Mouse (Mus musculus) stomach, embryonic 16.5 days (tissue): Measurements from ENCODE around the gene Pf4. TPM values are rescaled to one million over a fixed set of nuclear protein-coding genes. Genes with fewer than 3 reads are reported as not detected.

ENCODE experiments used
- ATAC-seq: fragments of 200-750 bp; cut with Nextera tagmentation; 2 replicates; pipeline ENCODE4 v1.8.0; 2017; ENCODE audit warnings: moderate number of reproducible peaks, moderate TSS enrichment; ENCODE audit not compliant: insufficient read depth, low FRiP score
- H3K27ac ChIP-seq: fragments of 300-500 bp; sonication (generic); 2 replicates; pipeline ENCODE4 v1.5.1; 2014; ENCODE audit warnings: low read length
- H3K27me3 ChIP-seq: fragments of 300-500 bp; sonication (generic); 2 replicates; pipeline ENCODE4 v1.6.1; 2014; ENCODE audit warnings: low read length, control low read depth, mixed read lengths; ENCODE audit not compliant: control insufficient read depth, insufficient read depth
- H3K36me3 ChIP-seq: fragments of 300-500 bp; sonication (generic); 2 replicates; pipeline ENCODE4 v1.6.1; 2014; ENCODE audit warnings: low read length; ENCODE audit not compliant: control insufficient read depth, insufficient read depth
- H3K4me1 ChIP-seq: fragments of 300-500 bp; sonication (generic); 2 replicates; pipeline ENCODE4 v1.6.1; 2014; ENCODE audit warnings: low read length, control low read depth, mixed read lengths; ENCODE audit not compliant: control insufficient read depth, insufficient read depth
- H3K4me2 ChIP-seq: fragments of 300-500 bp; sonication (generic); 2 replicates; pipeline ENCODE4 v1.6.1; 2014; ENCODE audit warnings: low read depth, low read length, mixed read lengths
- H3K4me3 ChIP-seq: fragments of 300-500 bp; sonication (generic); replicated peaks from 2 replicates; pipeline ENCODE4 v1.5.1; 2014; ENCODE audit warnings: mild to moderate bottlenecking, low read length
- H3K9ac ChIP-seq: fragments of 300-500 bp; sonication (generic); 2 replicates; pipeline ENCODE4 v1.6.1; 2014; ENCODE audit warnings: low read length
- H3K9me3 ChIP-seq: fragments of 300-500 bp; sonication (generic); replicated peaks from 2 replicates; pipeline ENCODE4 v1.6.1; 2016; ENCODE audit warnings: low read length, control low read depth; ENCODE audit not compliant: control insufficient read depth
- WGBS: fragments of 180-500 bp; shearing (Covaris S2); extraction: QIAGEN DNeasy Blood & Tissue Kit; methylation state at CpG from one replicate; pipeline ENCODE4 v1.1.7; 2014; 5-methylcytosine and 5-hydroxymethylcytosine counted together
- polyA plus RNA-seq: library from polyadenylated mRNA; unstranded; fragments of >200 nt; fragmentation: Nextera tagmentation; extraction: Ambion mirVana; gene quantifications from 2 replicates; pipeline ENCODE4 v1.2.1, GENCODE M21; 2015

Pf4 gene
- polyA plus RNA-seq, 1 experiment from 2014 or later: 96.2 TPM

DNA sequence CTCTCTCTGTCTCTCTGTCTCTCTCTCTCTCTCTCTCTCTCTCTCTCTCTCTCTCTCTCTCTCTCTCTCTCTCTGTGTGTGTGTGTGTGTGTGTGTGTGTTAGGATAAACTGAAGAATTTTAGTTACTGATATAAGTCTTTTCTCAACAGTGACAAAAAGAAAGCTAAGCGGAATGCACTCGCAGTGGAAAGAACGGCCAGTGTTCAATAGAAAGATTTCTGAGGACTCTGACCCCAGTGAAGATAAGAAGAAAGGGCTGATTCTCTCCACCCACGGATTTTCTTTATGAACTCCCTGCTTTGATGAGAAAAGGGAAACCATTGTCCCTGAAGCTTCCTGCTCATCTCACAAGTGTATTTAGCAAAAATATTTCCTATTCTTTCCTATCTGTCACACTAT lies 11.9 kb upstream of the Pf4 start:
- no peak for ATAC-seq
- WGBS: 34% methylated on average over 4 of the region's 4 CpGs

DNA sequence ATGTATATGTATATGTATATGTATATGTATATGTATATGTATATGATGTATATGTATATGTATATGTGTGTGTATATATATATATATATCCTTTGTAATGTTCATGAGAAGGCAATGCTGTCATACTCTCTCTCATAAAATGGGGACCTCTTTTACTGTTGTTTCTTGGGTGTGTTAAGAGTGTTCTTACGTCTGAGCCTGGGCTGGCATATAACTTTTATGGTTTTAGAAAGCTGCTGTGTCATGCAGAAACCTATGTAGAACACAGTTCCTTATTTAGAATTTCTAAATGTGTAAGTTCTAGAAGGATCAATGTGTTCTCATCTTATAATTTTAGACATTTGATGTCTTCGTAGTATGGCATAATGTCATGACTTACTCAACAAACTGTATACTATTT lies 11.4 kb upstream of the Pf4 start:
- H3K4me1 ChIP-seq: peaks cover 17% of the 10 kb centered on the region
- no peak overlapping the region for H3K4me3 ChIP-seq
- ATAC-seq: no peak
- H3K9ac ChIP-seq: no peak overlapping the region
- H3K27ac ChIP-seq: no peak overlapping the region
- WGBS: 88% methylated on average over 2 of the region's 2 CpGs
- H3K36me3 ChIP-seq: no peaks in the 10 kb centered on the region
- no peaks in the 10 kb centered on the region for H3K9me3 ChIP-seq
- H3K27me3 ChIP-seq: peaks cover 9% of the 10 kb centered on the region; the same call in 1 of the 2 replicates
- no peak overlapping the region for H3K4me2 ChIP-seq

More for the DNA sequence above, 11.9 kb upstream of the Pf4 start:
- Histone ChIP-seq H3K27me3 (peaks cover 9% of the 10 kb centered on the region; the same call in 1 of the 2 replicates), H3K9me3 (no peaks in the 10 kb centered on the region), H3K36me3 (no peaks in the 10 kb centered on the region), H3K4me2 (no peak overlapping the region), H3K27ac (no peak overlapping the region), H3K9ac (no peak overlapping the region), H3K4me3 (no peak overlapping the region), H3K4me1 (peaks cover 17% of the 10 kb centered on the region)

DNA sequence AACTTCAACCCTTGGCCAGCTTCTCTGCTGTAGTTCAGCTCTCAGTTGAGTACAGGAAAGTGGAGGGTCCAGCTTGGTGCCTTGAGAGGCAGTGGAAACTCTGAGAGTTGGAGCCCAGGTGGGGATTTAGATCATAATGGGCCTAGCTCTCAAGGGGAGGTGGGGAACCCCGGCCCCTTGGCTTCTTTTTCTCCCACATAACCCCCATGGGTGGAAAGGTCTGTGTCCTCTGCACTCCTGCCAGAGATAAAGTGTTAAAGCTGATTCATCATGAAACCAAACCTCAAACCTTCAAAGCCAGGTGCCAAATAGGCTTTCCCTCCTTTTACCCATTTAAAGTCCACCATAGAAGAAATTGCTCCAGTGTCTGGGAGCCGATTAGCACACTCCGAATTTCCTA lies 10.4 kb upstream of the Pf4 start:
- Histone ChIP-seq H3K9ac (no peak overlapping the region), H3K9me3 (no peaks in the 10 kb centered on the region), H3K4me1 (peaks cover 17% of the 10 kb centered on the region), H3K27me3 (peaks cover 9% of the 10 kb centered on the region; the same call in 1 of the 2 replicates), H3K27ac (no peak overlapping the region), H3K4me3 (no peak overlapping the region), H3K36me3 (no peaks in the 10 kb centered on the region), H3K4me2 (no peak overlapping the region)
- ATAC-seq: no peak
- WGBS: 77% methylated on average over 3 of the region's 3 CpGs

DNA sequence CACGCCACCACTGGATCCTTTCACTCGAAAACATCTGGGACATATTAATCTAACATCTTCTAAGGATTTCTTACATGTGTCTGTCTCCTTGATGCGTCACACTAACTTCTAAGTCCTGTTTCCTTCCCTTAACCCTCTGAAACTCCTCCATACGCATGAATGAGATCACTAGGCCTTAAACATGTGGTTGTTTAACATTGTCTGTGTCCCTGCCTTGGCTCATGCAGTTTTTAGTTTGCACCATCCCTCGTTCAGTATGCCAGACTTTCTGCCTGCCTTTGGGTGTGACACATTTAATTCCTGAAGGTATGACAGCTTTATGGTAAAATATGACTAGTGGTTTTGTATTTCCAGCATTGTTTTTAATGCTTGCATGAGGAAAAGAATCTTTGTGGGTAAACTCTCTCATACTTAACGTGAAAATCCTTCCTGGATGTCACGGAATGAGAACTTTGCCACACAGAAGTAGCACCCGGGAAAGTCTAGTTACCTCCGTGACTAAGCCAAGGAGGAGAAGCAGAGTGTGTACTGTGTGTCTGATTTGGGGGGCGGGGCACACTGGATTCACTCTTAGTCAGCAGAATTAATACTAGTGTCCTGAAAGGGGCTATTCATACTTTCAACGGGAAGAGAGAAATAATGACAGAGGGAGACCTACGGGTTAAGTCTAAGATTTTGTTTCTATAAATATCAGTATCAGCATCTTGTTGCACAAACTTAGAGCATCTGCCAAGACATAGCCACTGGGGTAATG lies 8.1 kb upstream of the Pf4 start:
- H3K9me3 ChIP-seq: no peaks in the 10 kb centered on the region
- no peaks in the 10 kb centered on the region for H3K36me3 ChIP-seq
- peaks cover 8% of the 10 kb centered on the region for H3K4me1 ChIP-seq
- H3K27me3 ChIP-seq: peaks cover 9% of the 10 kb centered on the region; the same call in 1 of the 2 replicates
- H3K4me3 ChIP-seq: no peak overlapping the region
- no peak overlapping the region for H3K27ac ChIP-seq
- no peak overlapping the region for H3K9ac ChIP-seq
- 61% methylated on average over 12 of the region's 12 CpGs for WGBS
- peak; percentile 21; the same call in 1 of the 2 replicates for ATAC-seq
- H3K4me2 ChIP-seq: no peak overlapping the region

DNA sequence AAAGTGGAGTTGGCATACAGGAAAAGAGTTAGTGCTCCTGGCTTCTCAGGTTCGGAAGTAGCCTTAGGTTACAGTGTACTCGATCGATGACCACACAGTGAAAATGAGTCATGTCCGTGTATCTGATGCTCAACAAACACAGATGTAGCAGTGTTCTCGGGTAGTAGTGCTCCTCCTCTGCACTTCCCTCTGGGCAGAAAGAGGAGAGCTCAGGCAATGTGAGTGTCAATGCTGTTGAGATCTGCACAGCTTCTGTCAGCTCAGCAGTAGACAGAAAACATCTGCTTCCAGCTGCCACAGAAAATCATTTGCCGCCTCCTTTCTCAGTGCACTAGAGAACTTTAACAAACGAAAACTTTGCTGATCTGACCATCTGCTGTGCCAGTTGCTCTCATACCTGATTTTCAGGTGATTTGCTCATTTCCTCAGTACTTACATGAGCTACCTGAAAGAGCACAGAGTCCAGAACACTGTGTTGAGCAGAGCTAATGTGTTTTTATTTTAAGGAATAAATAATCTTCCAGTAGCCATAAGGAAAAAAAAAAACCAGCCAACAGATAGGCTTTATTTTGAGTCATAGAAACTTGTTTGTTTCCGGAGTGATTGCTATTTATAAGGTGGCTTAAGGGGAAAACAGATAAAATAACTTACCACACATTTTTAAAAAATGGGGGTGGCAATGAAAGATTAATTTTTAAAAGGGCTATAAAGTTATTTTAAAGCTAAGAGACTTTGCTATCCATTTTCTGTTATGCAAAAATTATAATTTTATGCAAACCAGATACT lies 6.2 kb upstream of the Pf4 start:
- Histone ChIP-seq H3K4me2 (no peak overlapping the region), H3K9me3 (no peaks in the 10 kb centered on the region), H3K27ac (no peak overlapping the region), H3K4me1 (no peaks in the 10 kb centered on the region), H3K4me3 (no peak overlapping the region), H3K27me3 (no peaks in the 10 kb centered on the region), H3K36me3 (no peaks in the 10 kb centered on the region), H3K9ac (no peak overlapping the region)
- WGBS: 40% methylated on average over 8 of the region's 8 CpGs
- no peak; the same call in 1 of the 2 replicates for ATAC-seq

DNA sequence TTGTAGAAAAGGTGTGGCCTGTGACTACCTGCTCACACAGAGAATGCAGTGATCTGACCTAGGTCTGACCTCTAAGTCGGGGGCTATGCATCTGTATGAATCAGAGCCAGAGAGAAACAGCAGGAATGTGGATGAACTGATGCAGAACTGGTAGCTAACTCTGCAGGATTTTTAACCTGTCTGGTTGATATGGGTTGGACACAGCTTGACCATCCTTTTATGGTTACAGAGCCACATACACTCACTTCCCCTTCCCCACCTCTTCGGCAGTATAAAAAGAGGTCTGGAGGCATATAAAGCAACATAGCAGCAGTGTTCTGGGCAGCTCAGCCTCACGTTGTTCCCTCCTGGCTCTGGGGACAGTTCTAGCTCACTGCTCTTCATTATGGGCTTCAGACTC lies 4.0 kb upstream of the Pf4 start, which contains the start of gene Ppbp:
TSS of gene Ppbp (plus strand) at position 301 of the 400 bp plus-strand sequence.
- Histone ChIP-seq H3K9ac (no peak within 1 kb of the TSS), H3K27ac (no peak within 1 kb of the TSS), H3K4me1 (peaks cover 7% of the 10 kb centered on the region; the same call in 1 of the 2 replicates), H3K36me3 (no peaks in the 10 kb centered on the region), H3K4me2 (no peak within 1 kb of the TSS), H3K9me3 (no peaks in the 10 kb centered on the region), H3K27me3 (no peaks in the 10 kb centered on the region), H3K4me3 (no peak within 1 kb of the TSS)
- ATAC-seq: no peak
- 57% methylated on average over 3 of the region's 3 CpGs for WGBS

DNA sequence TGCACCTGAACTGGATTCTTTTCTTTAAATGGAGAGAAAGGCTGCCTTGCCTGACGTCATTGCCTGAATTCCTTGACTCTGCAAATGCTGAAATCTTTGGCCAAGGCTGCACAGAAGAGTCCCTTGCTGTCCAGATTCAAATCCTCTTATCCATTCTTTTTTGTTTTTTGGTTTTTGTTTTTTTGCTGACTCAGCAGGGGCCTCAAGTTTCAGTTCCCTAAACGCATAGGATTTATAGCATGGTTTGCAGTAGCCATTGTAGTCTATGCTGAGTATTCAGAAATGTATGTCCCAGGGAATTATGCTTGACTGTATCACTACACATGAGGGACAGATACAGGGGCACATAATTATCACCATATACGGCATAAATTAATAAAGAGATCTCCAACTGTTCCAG lies 866 bp upstream of the Pf4 start:
- Histone ChIP-seq H3K27me3 (no peaks in the 10 kb centered on the region), H3K27ac (no peak overlapping the region), H3K36me3 (no peaks in the 10 kb centered on the region), H3K9ac (no peak overlapping the region), H3K9me3 (no peaks in the 10 kb centered on the region), H3K4me1 (peaks cover 7% of the 10 kb centered on the region; the same call in 1 of the 2 replicates), H3K4me2 (no peak overlapping the region), H3K4me3 (no peak overlapping the region)
- ATAC-seq: no peak
- 70% methylated on average over 3 of the region's 3 CpGs for WGBS

DNA sequence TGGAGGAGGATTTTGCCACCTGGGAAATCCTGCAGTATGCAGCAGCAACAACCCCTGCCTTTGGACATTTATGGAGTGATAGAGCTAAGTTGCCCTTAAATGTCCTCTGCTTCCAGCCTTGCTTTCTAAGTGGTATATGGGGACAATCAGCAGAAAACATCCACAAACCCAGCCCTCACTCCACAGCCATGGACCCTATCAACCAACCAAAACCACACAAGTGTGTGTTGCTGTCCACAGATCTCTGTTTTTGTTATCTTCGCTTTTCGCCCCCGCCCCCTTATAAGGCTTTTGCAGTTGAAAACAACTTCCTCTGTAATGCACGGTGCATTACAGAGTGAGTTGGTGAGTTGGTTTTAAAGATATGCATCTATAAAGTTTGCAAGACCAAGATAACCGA lies 3.3 kb downstream of the Pf4 start:
- Histone ChIP-seq H3K9me3 (no peaks in the 10 kb centered on the region), H3K9ac (no peak overlapping the region), H3K36me3 (no peaks in the 10 kb centered on the region), H3K27ac (no peak overlapping the region), H3K4me3 (no peak overlapping the region), H3K27me3 (no peaks in the 10 kb centered on the region), H3K4me1 (peaks cover 7% of the 10 kb centered on the region; the same call in 1 of the 2 replicates), H3K4me2 (no peak overlapping the region)
- 80% methylated on average over 5 of the region's 5 CpGs for WGBS
- ATAC-seq: no peak

DNA sequence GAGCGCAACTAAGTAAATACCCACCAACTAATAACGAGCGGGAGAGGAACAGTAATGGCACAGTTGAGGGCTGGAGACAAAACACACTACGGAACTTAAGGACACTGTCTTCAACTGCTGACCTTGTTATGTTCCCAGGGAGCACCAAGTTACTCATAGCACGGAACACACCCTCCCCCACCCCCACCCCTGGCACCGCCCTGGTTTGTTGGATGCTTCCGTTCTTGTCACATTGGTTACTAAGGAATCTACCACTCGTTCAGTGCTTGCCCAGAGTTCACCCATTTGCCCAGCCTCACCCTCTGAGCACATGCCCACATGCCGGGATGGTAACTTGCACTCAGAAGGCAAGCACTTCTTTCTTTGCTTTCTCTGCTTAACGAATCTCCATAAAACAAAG lies 5.4 kb downstream of the Pf4 start:
- Histone ChIP-seq H3K27ac (no peak overlapping the region), H3K36me3 (no peaks in the 10 kb centered on the region), H3K4me3 (no peak overlapping the region), H3K4me1 (peaks cover 4% of the 10 kb centered on the region; the same call in 1 of the 2 replicates), H3K9ac (no peak overlapping the region), H3K27me3 (no peaks in the 10 kb centered on the region), H3K9me3 (no peaks in the 10 kb centered on the region), H3K4me2 (no peak overlapping the region)
- no peak for ATAC-seq
- 82% methylated on average over 10 of the region's 10 CpGs for WGBS
